Mouse (Mus musculus) thymus, postnatal 10 days (tissue): ENCODE measurements around the gene Foxm1.
"Not testable (repeated sequence)": the region's sequence is repeated elsewhere in the genome, so short reads cannot be mapped to it uniquely, and the experiment has no call there.

Source experiments
- DNase-seq, 2 experiments: peaks; one replicate each; pipeline ENCODE4 v3.0.0; 2021; ENCODE audit warnings: low spot score in 2 of 2

Gene Foxm1

DNA sequence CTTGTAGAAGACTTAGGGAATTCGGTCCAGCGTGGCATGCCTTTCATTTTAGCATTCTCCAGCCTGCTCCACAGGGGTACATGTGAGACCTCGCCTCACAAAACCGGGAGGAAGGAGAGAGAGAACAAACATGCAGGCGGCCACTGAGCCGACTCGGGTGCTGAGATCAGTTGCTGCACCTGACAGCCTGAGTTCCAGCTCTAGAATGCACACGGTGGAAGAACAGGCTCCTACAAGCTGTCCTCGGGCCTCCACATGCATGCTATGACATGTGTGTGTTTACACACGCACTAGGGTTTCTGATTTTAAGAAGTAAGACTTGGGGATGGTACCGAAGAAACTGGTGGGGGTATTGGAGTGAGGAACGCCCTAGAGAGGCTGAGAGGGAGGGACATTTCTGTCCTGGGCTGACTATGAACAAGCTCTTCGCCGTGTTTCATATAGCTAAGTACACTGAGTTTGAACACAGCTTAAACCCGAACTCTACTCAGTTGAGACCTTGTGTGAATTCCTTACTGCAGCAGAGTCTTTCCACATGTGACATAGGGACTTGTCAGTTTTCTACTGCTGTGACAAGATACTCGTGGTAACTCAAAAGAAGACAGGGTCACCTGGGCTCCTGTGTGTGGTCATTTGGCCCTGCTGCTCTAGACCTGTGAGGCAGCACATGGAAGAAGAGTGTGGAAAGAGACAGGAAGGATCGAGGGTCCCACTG, 13.8 kb downstream of the Foxm1 start:
- no peak for DNase-seq

DNA sequence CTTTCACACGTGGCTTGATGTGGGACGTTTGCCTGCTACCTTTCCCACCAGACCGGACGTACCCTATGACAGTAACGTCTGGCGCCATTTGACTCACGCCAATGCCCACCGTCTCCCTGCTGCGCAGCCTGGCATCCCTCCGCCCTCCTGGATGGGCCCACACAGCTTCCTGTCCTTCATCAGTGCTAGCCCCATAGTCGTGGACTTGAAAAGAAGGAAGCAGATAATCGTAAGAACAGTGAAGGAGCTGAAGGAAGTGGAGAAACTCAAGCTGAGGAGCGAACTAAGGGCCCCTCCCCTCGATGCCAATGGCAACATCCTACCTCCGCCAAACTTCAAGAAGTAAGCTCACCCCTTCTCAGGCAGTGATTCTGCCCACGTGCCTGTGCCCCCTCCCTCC, 16.9 kb downstream of the Foxm1 start:
- no peak for DNase-seq

- not testable (repeated sequence) for DNase-seq
These were observed 17.9 kb downstream of the Foxm1 start for GRCm38 (mm10) chr6:128380594-128381167.

DNA sequence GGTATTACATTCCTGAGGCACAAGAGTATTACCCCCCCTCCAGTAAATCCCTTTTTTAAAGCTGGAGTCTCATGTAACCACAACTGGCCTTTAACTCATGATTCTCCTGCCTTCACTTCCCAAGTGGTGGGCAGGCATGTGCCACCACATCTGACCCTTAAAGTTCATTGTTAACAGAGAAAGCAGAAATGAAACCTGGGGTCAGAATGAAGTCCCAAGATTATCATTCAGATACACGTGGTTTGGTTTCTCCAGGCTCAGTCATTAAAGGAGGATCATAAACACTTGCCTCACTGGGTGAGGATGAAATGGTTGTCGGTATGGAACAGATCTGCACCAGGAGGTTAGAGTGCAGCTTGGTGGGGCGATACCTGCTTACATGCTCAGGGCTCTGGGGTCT, 18.5 kb downstream of the Foxm1 start:
- DNase-seq, result no peak

DNA sequence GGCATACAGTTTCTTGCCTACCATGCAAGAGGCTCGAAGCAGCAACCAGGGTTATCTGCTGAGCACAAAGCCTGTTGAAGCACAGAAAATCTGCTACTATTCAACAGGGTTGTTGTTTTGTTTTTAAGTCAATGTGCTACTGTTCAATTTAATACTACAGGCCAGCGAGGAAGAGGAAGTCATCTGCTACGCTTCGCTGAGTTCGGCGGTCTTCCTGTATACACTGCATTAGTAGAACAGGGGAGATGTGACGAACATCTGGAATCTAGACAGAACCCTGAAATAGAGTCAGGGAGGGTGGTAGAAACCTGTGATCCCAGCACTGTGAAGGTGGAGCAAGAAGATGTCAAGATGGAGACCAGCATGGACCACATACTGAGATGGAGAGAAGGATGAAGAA, 21.0 kb downstream of the Foxm1 start:
- DNase-seq, result no peak

DNA sequence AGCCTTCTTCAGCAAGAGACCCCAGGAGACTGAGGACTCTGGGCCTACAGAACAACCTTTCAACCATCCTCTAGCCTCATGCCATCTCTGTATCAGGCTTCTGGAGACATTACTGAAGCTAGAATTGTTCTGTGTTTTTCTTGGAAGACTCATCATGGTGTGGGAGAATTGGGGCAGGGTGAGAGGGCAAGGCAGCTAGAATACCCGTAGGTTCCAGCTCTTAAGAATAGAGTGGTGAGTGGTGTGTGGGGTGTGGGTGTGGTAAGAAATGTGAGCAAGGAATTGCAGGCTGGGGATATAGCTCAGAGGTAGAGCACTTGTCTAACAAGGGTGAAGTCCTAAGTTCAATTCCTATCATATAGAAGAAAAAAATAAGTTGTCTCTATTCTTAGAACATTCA, 22.3 kb downstream of the Foxm1 start:
- DNase-seq, result no peak

GRCm38 (mm10) chr6:128389185-128389584, 26.4 kb downstream of the Foxm1 start:
- no peak for DNase-seq

- no peak for DNase-seq
These were observed 27.9 kb downstream of the Foxm1 start for GRCm38 (mm10) chr6:128390683-128391082.

GRCm38 (mm10) chr6:128397574-128398261, 35.0 kb downstream of the Foxm1 start:
- no peak for DNase-seq

- DNase-seq, result no peak
These were observed 36.2 kb downstream of the Foxm1 start, which contains the start of gene Nrip2 for GRCm38 (mm10) chr6:128398996-128399395. Gene Nrip2, plus strand, starts transcription at chr6:128399296.

DNA sequence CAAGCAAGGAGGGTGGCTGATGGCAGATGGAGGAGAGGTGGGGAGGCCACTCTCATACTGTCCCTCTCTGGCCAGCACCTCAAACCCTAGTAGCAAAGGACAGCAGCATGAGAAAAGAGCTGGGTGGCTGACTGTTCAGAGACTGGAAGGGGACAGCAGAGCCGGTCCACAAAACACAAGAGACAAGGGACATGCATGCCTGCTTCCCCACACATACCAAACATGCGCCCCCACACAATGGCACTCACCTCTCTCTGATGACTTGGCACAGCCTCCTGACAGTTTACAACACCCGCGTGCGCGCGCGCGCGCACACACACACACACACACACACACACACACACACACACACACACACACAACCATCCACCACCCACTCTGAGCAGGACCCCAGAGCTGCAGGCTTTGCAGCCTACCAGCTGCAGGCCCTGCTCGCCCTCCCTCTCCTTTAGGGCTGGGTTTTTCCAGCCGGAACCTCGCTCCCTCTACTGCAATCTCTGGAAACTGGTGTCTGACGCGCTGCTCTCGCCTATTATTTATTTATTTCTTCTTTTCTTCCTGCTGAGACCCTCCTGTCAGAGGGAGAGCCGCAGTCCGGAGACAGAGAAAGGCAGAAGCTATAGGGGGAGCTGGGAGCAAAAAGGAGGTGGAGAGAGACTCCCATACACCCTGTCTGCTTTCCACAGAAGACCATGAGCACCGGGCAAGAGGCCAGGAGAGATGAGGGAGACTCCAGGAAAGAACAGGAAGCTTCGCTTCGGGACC, 36.8 kb downstream of the Foxm1 start:
- DNase-seq, result no peak

GRCm38 (mm10) chr6:128404708-128405107, 41.9 kb downstream of the Foxm1 start:
- no peak for DNase-seq

GRCm38 (mm10) chr6:128408544-128409125, 45.9 kb downstream of the Foxm1 start:
- DNase-seq, result no peak

DNA sequence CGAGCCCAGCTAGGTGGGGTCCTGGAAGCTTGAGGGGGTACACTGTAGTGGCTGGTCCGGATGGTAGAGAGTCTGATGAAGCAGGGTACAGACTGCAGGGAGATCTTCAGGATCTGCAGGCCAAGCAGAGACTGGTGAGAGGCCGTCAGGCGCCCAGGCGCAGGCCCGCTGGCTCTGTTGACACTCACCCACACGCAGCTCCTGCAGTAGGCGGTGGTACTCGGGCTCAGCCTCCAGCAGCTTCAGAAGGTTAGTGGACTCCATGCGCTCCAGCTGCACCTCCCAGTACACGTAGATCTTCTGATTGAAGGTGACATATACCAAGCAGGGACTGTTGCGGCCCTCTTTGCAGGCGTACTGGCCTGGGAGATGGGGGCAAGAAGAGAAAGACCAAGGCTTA, 47.5 kb downstream of the Foxm1 start:
- DNase-seq, result no peak

- peak; percentile 42 to 74 for DNase-seq
These were observed 48.3 kb downstream of the Foxm1 start for GRCm38 (mm10) chr6:128411115-128411514.

DNA sequence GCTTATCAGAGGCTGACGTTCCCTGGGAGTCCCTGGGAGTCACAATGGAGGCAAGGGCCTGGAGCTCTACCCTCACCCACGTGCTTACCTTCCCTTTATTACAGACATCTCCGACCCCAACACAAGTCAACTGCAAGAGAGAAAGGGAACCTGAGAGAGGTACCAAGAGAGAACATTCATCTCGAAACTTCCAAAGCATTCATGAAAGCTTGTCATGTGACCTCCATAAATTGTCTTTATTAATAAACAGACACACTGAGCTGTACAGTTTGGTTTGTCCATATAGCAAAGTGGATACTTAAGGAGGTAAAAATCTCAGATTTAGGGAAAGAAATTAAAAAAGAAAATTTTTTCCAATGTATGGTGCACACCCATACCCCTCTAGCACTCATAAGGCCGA, 53.4 kb downstream of the Foxm1 start:
- no peak for DNase-seq

DNA sequence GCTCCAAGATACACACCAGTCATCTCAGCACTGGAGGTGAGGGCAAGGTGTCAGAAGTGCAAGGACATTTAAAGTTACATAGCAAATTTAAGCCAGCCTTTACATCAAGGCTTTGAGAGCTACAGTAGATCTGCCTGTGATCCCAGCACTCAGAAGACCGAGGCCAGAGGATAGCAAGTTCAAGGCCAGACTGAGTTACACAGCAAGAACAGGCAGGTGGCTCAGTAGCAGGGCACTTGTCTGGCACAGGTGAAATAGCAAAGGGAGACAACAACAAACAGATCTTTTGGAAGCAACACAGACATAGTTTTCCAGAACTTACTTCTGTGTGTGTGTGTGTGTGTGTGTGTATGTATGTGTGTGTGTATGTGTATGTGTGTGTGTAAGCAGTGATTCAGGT, 55.3 kb downstream of the Foxm1 start:
- no peak for DNase-seq

DNA sequence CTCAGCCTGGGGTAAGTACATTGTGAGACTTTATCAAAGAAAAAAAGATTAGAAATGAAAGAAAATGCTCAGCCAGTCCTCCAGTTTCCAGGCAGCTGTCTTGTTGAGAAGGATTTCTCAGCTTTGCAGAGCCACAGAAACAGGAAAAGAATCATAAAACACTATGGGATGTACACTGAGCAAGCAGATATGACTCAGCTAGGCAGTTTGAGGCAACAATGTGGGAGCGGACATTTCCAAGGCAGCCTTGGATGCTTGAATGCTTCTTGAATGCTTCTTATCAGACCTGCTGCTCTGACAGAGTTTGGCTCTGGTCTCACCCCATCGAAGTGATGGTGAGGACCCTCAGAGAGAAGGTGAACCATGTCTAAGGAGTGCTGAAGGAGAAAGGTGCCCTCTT, 58.3 kb downstream of the Foxm1 start:
- DNase-seq, result no peak

- DNase-seq, result no peak
These were observed 58.7 kb downstream of the Foxm1 start for GRCm38 (mm10) chr6:128421480-128421879.

DNA sequence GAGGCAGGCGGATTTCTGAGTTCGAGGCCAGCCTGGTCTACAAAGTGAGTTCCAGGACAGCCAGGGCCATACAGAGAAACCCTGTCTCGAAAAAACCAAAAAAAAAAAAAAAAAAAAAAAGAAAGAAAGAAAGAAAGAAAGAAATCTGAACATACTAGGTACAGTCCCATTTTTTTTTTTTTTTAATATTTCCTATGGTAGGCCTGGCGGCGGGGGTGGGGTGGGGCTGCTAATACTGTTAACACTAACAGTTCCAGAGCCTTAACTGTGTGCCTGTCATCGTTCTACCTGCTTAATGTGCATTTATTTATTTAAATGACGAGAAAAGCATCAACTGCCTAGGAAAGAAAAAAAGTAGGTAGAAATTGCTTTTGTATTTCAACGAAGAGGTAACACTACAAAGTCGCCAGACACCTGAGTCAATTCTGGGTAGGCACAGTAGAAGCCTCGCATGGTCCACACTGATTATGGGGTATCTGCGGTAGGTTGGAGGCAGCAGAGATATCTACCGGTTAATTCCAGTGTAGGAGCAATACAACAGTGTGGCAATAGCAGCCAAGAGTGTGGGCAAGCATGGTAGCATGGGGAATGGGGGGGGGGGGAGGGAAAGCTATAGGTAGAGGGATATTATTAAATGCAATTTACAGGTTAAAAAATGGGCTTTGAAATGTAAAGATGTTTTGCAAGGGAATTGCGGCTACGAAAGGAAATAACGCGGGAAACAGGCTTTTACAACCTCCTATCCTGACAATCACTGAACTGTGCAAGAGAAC, 60.9 kb downstream of the Foxm1 start:
- no peak for DNase-seq
